ENCODE assay signal across 19 mouse cellular contexts in genomic region chr3:16085288-16085687, GRCm38 (mm10).
"Had no signal": no experiment of that assay in that cellular context is flagged by ENCODE, and none has a peak within 500 bp of the region (broad histone marks: within the 10 kb centered on the region; RNA-seq: fewer than 3 reads in every experiment).

No protein-coding gene starts in this region.

- DNase-seq: lung, adult 18-20 months; lung, embryonic 14.5 days; lung, postnatal 10 days; lung, postnatal 4 days; midbrain, embryonic 14.5 days; retina, postnatal 1 day; right cerebral cortex, adult 18-20 months; right cerebral cortex, postnatal 25 days; right cerebral cortex, postnatal 4 days; spleen, adult 18-20 months; thymus, adult 18-20 months; thymus, postnatal 14 days; thymus, postnatal 36 days had no signal

- H3K9me3 ChIP-seq: midbrain, embryonic 10.5 days; midbrain, embryonic 12.5 days; neural tube, embryonic 13.5 days; neural tube, embryonic 15.5 days had no signal

- ATAC-seq: midbrain, embryonic 16.5 days had no signal

- H3K4me3 ChIP-seq: midbrain, embryonic 10.5 days; midbrain, embryonic 12.5 days; myocyte; neural tube, embryonic 13.5 days; neural tube, embryonic 15.5 days had no signal

- H3K27ac ChIP-seq: midbrain, embryonic 10.5 days; midbrain, embryonic 12.5 days; neural tube, embryonic 13.5 days; neural tube, embryonic 15.5 days had no signal

- H3K4me1 ChIP-seq: midbrain, embryonic 10.5 days; midbrain, embryonic 12.5 days; neural tube, embryonic 13.5 days; neural tube, embryonic 15.5 days had no signal

- H3K4me2 ChIP-seq: lung, embryonic 14.5 days; midbrain, embryonic 12.5 days; neural tube, embryonic 13.5 days; neural tube, embryonic 15.5 days had no signal

- H3K36me3 ChIP-seq: midbrain, embryonic 10.5 days; midbrain, embryonic 12.5 days; neural tube, embryonic 13.5 days; neural tube, embryonic 15.5 days had no signal

- H3K27me3 ChIP-seq: midbrain, embryonic 12.5 days; neural tube, embryonic 13.5 days; neural tube, embryonic 15.5 days had no signal

- H3K9ac ChIP-seq: lung, embryonic 14.5 days; midbrain, embryonic 12.5 days; neural tube, embryonic 13.5 days; neural tube, embryonic 15.5 days had no signal
